Mouse (Mus musculus) intestine, embryonic 14.5 days (tissue): Measurements from ENCODE around the gene Asb13. TPM values are rescaled to one million over a fixed set of nuclear protein-coding genes. Genes with fewer than 3 reads are reported as not detected.
A peak's percentile ranks its signal among the peaks of the same experiment; 100 is the strongest.

ENCODE experiments used
- ATAC-seq: fragments of 200-750 bp; cut with Nextera tagmentation; replicated peaks from 2 replicates; pipeline ENCODE4 v1.8.0; 2017; ENCODE audit warnings: low read depth, moderate number of reproducible peaks, moderate TSS enrichment, moderate library complexity; ENCODE audit not compliant: low FRiP score, low TSS enrichment
- DNase-seq: peaks from one replicate; pipeline ENCODE4 v3.0.0-alpha.2; 2018; ENCODE audit warnings: low spot score
- H3K27ac ChIP-seq: fragments of 300-500 bp; sonication (generic); 2 replicates; pipeline ENCODE4 v1.5.1; 2014; ENCODE audit warnings: low read depth, mild to moderate bottlenecking, control low read depth
- H3K27me3 ChIP-seq: fragments of 300-500 bp; sonication (generic); replicated peaks from 2 replicates; pipeline ENCODE4 v1.6.1; 2014; ENCODE audit warnings: low read length, control low read depth; ENCODE audit not compliant: control insufficient read depth, insufficient read depth
- H3K36me3 ChIP-seq: fragments of 300-500 bp; sonication (generic); 2 replicates; pipeline ENCODE4 v1.6.1; 2014; ENCODE audit warnings: low read length, control low read depth; ENCODE audit not compliant: control insufficient read depth, insufficient read depth
- H3K4me1 ChIP-seq: fragments of 300-500 bp; sonication (generic); replicated peaks from 2 replicates; pipeline ENCODE4 v1.6.1; 2014; ENCODE audit warnings: low read length, control low read depth, mixed read lengths; ENCODE audit not compliant: control insufficient read depth, insufficient read depth
- H3K4me2 ChIP-seq: fragments of 300-500 bp; sonication (generic); 2 replicates; pipeline ENCODE4 v1.6.1; 2014; ENCODE audit warnings: low read length
- H3K4me3 ChIP-seq: fragments of 300-500 bp; sonication (generic); 2 replicates; pipeline ENCODE4 v1.5.1; 2014; ENCODE audit warnings: low read depth, low read length, control low read depth, mixed read lengths
- H3K9ac ChIP-seq: fragments of 300-500 bp; sonication (generic); 2 replicates; pipeline ENCODE4 v1.6.1; 2014; ENCODE audit warnings: mild to moderate bottlenecking, low read length
- H3K9me3 ChIP-seq: fragments of 300-500 bp; sonication (generic); 2 replicates; pipeline ENCODE4 v1.6.1; 2016; ENCODE audit warnings: low read length, control low read depth; ENCODE audit not compliant: control insufficient read depth
- WGBS: fragments of 180-500 bp; shearing (Covaris S2); extraction: QIAGEN DNeasy Blood & Tissue Kit; methylation state at CpG from one replicate; pipeline ENCODE4 v1.1.7; 2014; 5-methylcytosine and 5-hydroxymethylcytosine counted together
- polyA plus RNA-seq: library from polyadenylated mRNA; unstranded; fragments of >200 nt; fragmentation: Nextera tagmentation; extraction: Ambion mirVana; gene quantifications from 2 replicates; pipeline ENCODE4 v1.2.1, GENCODE M21; 2014

Asb13 gene
- polyA plus RNA-seq, 1 experiment from 2014 or later = 12.3 TPM

DNA sequence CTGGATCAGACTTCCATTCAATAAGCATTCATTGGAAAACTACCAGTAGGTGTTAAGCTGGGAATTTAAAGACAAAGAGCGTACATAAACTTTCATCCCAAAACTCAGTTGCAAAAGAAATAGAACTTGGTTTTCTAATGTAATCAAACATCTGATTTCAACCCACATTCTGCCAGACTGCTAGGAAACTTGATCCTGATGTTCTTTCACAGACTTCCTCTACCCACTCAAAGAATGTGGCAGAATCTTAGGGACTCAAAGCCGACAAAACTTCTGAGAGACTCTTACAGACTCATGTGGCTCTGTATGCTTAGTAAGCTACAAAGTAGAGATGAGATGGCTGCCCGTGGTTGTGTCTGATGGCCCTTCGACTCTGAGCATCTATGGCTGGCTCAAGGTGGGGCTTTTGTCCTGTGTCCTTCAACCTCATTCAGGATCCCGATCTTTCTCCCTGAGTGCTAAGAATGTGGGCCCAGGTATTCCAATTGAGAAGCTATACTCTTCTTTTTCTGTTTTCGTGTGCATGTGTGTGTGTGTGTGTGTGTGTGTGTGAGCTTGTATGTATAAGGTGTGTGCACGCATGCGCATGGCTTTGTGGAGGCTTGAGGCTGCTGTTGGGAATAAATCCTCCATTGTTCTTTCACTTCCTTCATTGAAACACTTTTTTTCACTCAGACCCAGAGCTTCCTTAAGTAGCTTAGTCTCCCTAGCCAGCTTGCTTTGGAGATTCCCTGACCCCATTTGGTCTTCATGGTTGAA, 63.3 kb downstream of the Asb13 start:
- Histone ChIP-seq H3K9ac (no peak overlapping the region), H3K4me1 (peaks cover 16% of the 10 kb centered on the region), H3K4me3 (no peak overlapping the region), H3K36me3 (no peaks in the 10 kb centered on the region), H3K27ac (no peak overlapping the region), H3K9me3 (no peaks in the 10 kb centered on the region), H3K4me2 (no peak overlapping the region), H3K27me3 (no peaks in the 10 kb centered on the region)
- ATAC-seq (no peak), DNase-seq (peak; percentile 24)
- 81% methylated on average over 8 of the region's 8 CpGs for WGBS

DNA sequence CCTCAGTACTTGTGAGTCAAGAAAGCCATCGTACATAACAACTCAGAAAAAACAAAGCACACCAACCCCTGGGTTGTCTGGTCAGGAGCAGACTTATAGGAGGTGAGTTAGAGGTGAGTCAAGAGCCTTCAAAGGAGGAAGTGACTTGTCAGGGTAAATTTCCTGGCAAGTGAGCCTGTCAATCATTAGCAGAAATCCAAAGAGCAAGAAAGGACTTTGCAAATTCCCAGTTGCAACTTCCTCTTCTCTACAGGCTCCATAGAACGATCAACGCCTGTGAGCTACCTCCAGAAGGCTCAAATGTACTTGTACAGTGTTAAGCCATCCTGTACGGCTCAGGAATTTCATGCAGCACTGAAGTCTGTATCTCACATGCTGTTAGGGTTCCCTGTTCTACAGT, 66.9 kb downstream of the Asb13 start:
- Histone ChIP-seq H3K4me3 (no peak overlapping the region), H3K27ac (peak overlapping the region; percentile 18; the same call in 1 of the 2 replicates), H3K9me3 (no peaks in the 10 kb centered on the region), H3K9ac (no peak overlapping the region), H3K36me3 (no peaks in the 10 kb centered on the region), H3K4me2 (no peak overlapping the region), H3K4me1 (no peaks in the 10 kb centered on the region), H3K27me3 (no peaks in the 10 kb centered on the region)
- ATAC-seq = peak; percentile 69
- WGBS = 65% methylated on average over 4 of the region's 4 CpGs
- DNase-seq = peak; percentile 51

Other genes starting within 250 kb of the Asb13 start
- gene Gdi2, start 96.0 kb upstream of the Asb13 start, polyA plus RNA-seq = 448 TPM in 2 replicates
- 13.8 and 17.3 TPM in 2 replicates for gene Fam208b, start 22.9 kb upstream of the Asb13 start, polyA plus RNA-seq
- not detected in 2 replicates for gene Calml3, start 170.3 kb downstream of the Asb13 start, polyA plus RNA-seq
- not detected in 2 replicates for gene Calm4, start 203.7 kb downstream of the Asb13 start, polyA plus RNA-seq
- not detected in 2 replicates for gene Calm5, start 220.1 kb downstream of the Asb13 start, polyA plus RNA-seq